Mouse (Mus musculus): Measurements from ENCODE around the gene Fbn1. TPM values are rescaled to one million over a fixed set of nuclear protein-coding genes. Genes with fewer than 3 reads are reported as not detected.
"Not testable (repeated sequence)": the region's sequence is repeated elsewhere in the genome, so short reads cannot be mapped to it uniquely, and the experiment has no call there.

The Fbn1 gene
- polyA plus RNA-seq, 1 experiment from 2014 or later, result 14.8 TPM

DNA sequence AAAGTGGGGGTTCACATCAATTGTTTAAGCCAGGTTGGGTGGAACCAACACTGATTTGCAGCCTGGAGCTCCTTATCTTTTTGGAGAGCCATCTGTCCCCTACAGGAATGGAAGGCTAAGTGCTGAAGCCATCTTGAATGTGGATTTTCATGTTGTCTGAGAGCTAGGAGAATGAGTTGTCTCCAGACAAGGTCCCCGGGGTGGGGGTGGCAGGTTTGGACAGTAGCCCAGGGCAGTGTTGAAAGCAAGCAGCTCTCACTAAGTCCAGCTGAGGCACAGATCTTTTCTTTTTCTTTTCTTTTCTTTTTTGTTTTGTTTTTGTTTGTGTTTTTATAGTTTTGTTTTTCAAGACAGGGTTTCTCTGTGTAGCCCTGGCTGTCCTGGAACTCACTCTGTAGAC, 216.7 kb downstream of the Fbn1 start:
- Histone ChIP-seq H3K4me1 (no peaks in the 10 kb centered on the region), H3K4me3 (no peak overlapping the region), H3K9me3 (replicated peaks) (no peaks in the 10 kb centered on the region), H3K27me3 (no peaks in the 10 kb centered on the region), H3K9ac (no peak overlapping the region), H3K27ac (no peak overlapping the region), H3K4me2 (replicated peaks) (no peak overlapping the region), H3K36me3 (no peaks in the 10 kb centered on the region)
- ATAC-seq (ENCODE audit: low FRiP score), result no peak
- 81% methylated on average over 1 of the region's 1 CpGs for WGBS

DNA sequence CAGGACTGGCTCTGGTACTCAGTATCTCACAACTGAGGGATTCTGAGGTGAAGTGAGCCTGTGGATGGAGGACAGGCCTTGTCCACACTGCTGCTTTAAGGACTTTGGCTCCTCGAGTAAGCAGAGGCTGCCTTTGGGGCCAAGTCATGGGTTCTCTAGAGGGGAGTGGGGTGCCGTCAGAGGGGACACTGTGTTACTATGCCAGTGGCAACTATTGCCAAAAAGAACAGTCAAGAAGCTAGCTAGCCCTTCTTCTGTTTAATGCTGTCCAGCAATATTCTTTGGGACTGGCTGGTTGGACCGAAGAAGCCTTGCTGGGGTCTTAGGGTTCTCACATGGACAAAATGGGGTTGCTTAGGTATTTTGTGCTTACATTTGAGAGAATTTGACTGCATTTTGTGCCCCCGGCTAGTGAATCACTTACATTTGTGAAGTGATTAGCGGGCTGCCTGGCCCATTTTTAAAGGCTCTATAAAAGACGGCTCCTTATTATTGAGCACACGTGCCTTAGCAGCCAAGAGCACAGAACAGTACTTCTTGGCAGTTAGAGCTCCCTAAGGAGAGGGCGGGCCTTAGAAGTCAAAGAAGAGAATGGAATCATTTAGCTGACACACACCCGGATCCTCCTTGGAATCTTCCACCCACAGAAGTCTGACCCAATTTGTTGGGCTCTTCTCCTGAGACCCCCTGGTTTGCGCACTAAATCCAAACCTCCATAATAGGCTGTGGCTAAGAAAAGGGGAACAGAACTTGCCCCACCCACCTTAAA, 217.4 kb downstream of the Fbn1 start:
- Histone ChIP-seq H3K27me3 (no peaks in the 10 kb centered on the region), H3K4me1 (no peaks in the 10 kb centered on the region), H3K9me3 (replicated peaks) (no peaks in the 10 kb centered on the region), H3K9ac (no peak overlapping the region), H3K4me3 (no peak overlapping the region), H3K27ac (no peak overlapping the region), H3K36me3 (no peaks in the 10 kb centered on the region), H3K4me2 (replicated peaks) (no peak overlapping the region)
- 77% methylated on average over 10 of the region's 10 CpGs for WGBS
- ATAC-seq (ENCODE audit: low FRiP score), result no peak

DNA sequence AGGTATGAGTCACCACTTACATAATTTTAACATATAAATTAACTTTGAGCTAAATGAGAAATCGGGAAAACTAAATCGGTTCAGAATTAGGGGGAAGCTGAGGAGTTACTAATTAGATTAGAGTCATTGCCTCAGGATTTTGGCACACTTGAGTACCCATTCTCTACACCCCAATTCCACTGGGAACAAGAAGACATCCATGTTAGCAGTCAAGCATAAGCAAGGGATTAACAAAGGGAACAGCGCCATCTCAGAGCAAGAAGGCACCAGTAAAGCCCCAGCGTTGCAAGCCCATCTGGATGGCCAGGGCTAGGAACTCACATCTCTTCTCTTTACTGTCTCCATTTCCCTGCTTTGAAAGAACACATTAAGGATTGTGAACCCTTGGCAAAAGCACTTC, 222.0 kb downstream of the Fbn1 start:
- no peak overlapping the region for H3K9ac ChIP-seq
- 84% methylated on average over 4 of the region's 4 CpGs for WGBS
- no peaks in the 10 kb centered on the region for H3K4me1 ChIP-seq
- H3K9me3 ChIP-seq (replicated peaks), result no peaks in the 10 kb centered on the region
- no peak overlapping the region for H3K27ac ChIP-seq
- H3K4me3 ChIP-seq, result no peak overlapping the region
- H3K27me3 ChIP-seq, result no peaks in the 10 kb centered on the region
- ATAC-seq (ENCODE audit: low FRiP score), result no peak
- no peak overlapping the region for H3K4me2 ChIP-seq (replicated peaks)
- H3K36me3 ChIP-seq, result no peaks in the 10 kb centered on the region

DNA sequence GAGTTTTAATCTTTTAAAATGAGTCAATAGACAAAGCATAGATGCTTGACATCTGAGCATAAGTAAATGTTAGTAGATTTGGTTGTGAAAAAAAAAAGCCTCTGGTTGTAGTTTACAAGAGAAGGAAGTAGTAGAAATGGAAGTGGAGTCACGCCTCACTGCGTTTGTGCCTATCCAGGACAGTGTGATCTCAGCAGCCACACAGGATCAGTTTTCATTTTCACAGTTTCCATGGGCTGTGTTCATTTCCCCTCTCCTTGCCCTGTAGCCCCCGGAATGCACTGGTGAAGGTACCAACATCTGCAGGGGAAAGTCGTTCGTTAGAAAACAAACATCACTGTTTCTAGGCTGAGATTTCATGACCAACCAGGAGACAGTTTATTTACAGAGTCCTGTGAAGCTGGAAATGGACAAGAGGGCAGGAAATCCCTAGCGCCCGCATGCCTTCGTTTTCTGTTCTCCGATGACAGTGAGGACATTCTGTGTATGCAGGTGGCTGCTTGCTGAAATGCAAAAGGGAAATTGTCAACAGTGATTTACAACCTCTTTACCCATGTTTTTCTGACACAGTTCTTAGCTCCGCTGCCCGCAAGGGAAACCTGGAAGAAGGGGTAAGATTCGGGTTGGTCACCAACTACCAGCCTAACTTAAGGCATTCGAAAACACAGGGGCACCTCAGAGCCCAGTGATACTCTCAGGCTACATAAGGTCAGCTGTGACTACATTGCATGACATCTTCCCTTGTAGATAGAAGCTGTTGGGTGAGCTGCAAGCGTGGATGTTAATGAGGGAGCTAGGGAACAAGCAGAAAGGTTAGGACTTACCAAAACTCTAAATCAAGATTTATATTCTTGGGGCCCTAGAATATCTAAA, 225.2 kb downstream of the Fbn1 start:
- H3K4me3 ChIP-seq, result no peak overlapping the region
- 73% methylated on average over 14 of the region's 14 CpGs for WGBS

DNA sequence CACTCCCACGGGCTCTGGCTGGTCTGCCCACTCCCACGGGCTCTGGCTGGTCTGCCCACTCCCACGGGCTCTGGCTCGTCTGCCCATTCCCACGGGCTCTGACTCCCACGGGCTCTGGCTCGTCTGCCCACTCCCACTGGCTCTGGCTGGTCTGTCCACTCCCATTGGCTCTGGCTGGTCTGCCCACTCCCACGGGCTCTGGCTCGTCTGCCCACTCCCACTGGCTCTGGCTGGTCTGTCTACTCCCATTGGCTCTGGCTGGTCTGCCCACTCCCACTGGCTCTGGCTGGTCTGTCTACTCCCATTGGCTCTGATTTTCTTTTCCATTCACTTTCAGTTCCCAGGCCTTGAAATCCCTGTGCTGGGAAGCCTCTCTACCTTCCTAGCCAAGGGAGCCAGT, 227.8 kb downstream of the Fbn1 start:
- not testable (repeated sequence) for H3K27ac ChIP-seq; H3K4me1 ChIP-seq; H3K4me2 ChIP-seq (replicated peaks); H3K36me3 ChIP-seq; H3K9me3 ChIP-seq (replicated peaks); H3K27me3 ChIP-seq; ATAC-seq (ENCODE audit: low FRiP score); H3K4me3 ChIP-seq; H3K9ac ChIP-seq
- 85% methylated on average over 9 of the region's 9 CpGs for WGBS

More for the DNA sequence above, 225.2 kb downstream of the Fbn1 start:
- Histone ChIP-seq H3K9ac (no peak overlapping the region), H3K9me3 (replicated peaks) (no peaks in the 10 kb centered on the region), H3K4me2 (replicated peaks) (no peak overlapping the region), H3K4me1 (no peaks in the 10 kb centered on the region), H3K27ac (no peak overlapping the region), H3K36me3 (no peaks in the 10 kb centered on the region), H3K27me3 (no peaks in the 10 kb centered on the region)
- no peak for ATAC-seq (ENCODE audit: low FRiP score)

DNA sequence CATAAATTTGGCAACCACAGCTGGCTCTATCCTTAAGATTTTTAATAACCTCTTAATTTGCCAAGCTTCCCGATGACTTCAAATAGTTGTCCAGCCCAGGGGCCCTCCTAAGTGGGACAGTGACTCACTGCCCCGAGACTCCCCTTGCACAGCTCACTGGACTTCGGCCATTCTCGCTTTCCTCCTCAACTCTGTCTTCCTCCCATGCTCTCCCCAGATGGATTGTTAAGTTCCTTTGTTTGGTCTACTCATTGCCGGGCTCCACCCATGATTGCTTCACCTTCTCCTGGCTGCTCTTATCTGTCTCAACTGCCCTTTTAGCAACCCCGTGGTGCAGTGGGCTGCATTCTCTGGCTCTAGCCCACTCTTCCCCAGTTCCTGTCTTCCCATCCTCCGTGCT, 229.3 kb downstream of the Fbn1 start:
- Histone ChIP-seq H3K9me3 (replicated peaks) (no peaks in the 10 kb centered on the region), H3K36me3 (no peaks in the 10 kb centered on the region), H3K4me3 (no peak overlapping the region), H3K27ac (no peak overlapping the region), H3K4me1 (no peaks in the 10 kb centered on the region), H3K4me2 (replicated peaks) (no peak overlapping the region), H3K9ac (no peak overlapping the region), H3K27me3 (no peaks in the 10 kb centered on the region)
- WGBS, result 83% methylated on average over 7 of the region's 7 CpGs
- ATAC-seq (ENCODE audit: low FRiP score), result no peak

DNA sequence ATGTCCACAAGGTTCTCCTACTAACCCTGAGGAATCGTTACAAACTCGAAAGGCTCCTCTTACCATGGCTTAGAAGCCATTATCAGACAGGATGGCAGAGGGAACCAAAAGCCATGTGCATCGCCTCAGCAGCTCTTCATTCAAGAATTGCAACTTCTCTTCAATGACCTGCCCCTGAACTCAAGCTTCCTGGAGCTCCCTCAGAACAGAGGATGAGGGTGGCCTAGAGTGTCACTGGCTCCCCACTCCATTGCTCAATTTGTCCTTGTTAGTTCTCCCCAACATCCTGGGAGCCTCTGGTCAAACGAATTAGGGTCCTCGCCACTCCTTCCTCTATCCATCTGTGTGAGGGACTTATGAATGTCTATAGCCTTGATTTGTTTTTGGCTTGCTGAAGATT, 231.1 kb downstream of the Fbn1 start:
- no peak overlapping the region for H3K27ac ChIP-seq
- 85% methylated on average over 5 of the region's 5 CpGs for WGBS
- H3K27me3 ChIP-seq, result no peaks in the 10 kb centered on the region
- no peak overlapping the region for H3K9ac ChIP-seq
- no peak overlapping the region for H3K4me2 ChIP-seq (replicated peaks)
- H3K36me3 ChIP-seq, result no peaks in the 10 kb centered on the region
- H3K9me3 ChIP-seq (replicated peaks), result no peaks in the 10 kb centered on the region
- H3K4me1 ChIP-seq, result no peaks in the 10 kb centered on the region
- H3K4me3 ChIP-seq, result no peak overlapping the region
- no peak for ATAC-seq (ENCODE audit: low FRiP score)

DNA sequence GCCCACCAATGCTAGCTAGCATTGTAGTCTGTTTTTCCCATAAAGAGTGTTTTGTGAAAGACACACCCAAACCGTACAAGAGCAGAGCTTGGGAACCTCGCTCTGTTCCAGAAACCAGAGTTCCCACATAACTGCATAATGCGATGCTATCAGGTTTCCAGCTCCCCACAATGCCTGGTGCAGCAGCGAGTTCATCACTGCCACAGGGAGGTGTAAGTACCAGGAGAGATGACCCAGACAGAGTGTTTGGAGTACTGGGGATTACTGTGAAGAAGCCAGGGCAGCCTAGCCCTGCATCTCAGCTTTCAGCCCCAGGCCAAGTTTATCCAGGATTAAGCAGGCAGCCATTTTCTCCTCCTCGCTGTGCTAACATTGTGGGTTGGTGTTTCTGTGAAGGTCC, 232.2 kb downstream of the Fbn1 start:
- Histone ChIP-seq H3K27me3 (no peaks in the 10 kb centered on the region), H3K36me3 (no peaks in the 10 kb centered on the region), H3K4me3 (no peak overlapping the region), H3K4me1 (no peaks in the 10 kb centered on the region), H3K27ac (no peak overlapping the region), H3K9ac (no peak overlapping the region), H3K4me2 (replicated peaks) (no peak overlapping the region), H3K9me3 (replicated peaks) (no peaks in the 10 kb centered on the region)
- 52% methylated on average over 5 of the region's 5 CpGs for WGBS
- no peak for ATAC-seq (ENCODE audit: low FRiP score)

DNA sequence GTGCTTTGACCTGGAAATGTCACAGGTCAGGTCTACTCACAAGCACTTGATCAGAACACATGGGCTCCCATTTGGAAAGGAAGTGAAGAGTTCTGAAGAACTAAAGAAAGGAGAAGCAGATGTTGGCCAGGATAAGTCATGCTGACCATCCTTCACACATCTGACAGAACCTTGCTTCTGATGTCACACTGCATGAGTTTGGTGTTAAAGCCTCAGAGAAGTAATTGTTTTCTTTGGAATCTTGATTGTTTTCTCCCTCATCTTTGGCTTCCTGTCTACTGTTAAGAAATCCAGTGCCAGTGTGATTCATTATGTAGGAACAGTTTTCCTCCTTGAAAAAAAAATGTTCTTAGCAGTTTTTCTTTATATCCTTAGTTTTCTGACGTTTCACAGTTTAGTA, 238.9 kb downstream of the Fbn1 start:
- H3K27me3 ChIP-seq, result no peaks in the 10 kb centered on the region
- ATAC-seq (ENCODE audit: low FRiP score), result no peak
- 77% methylated on average over 1 of the region's 1 CpGs for WGBS
- no peak overlapping the region for H3K27ac ChIP-seq
- no peak overlapping the region for H3K4me2 ChIP-seq (replicated peaks)
- H3K36me3 ChIP-seq, result no peaks in the 10 kb centered on the region
- H3K9me3 ChIP-seq (replicated peaks), result no peaks in the 10 kb centered on the region
- H3K9ac ChIP-seq, result no peak overlapping the region
- H3K4me1 ChIP-seq, result no peaks in the 10 kb centered on the region
- no peak overlapping the region for H3K4me3 ChIP-seq

DNA sequence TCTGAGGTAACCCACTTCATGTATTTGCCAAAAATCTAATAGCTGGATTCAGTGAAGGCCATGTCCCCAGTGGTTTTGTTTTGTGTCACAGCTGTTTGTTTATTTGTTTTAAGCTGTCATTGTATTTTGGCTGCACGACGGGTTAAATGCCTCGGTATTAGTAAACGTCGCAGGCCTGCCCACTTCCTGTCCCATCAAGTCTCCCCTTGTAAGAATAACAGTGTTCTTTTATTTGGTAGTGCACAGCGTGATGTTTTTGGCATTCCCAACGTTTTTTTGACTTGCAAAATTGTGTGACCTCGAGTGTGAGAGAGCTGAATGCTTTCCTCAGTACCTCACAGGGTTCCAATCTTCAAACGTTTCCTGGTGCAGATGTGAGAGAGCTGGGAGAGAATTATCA, 244.0 kb downstream of the Fbn1 start:
- H3K27me3 ChIP-seq, result no peaks in the 10 kb centered on the region
- H3K9ac ChIP-seq, result no peak overlapping the region
- ATAC-seq (ENCODE audit: low FRiP score), result no peak
- no peaks in the 10 kb centered on the region for H3K4me1 ChIP-seq
- H3K9me3 ChIP-seq (replicated peaks), result no peaks in the 10 kb centered on the region
- no peak overlapping the region for H3K4me3 ChIP-seq
- no peak overlapping the region for H3K4me2 ChIP-seq (replicated peaks)
- H3K36me3 ChIP-seq, result peaks cover 3% of the 10 kb centered on the region; the same call in 1 of the 2 replicates
- 20% methylated on average over 9 of the region's 9 CpGs for WGBS
- H3K27ac ChIP-seq, result no peak overlapping the region

DNA sequence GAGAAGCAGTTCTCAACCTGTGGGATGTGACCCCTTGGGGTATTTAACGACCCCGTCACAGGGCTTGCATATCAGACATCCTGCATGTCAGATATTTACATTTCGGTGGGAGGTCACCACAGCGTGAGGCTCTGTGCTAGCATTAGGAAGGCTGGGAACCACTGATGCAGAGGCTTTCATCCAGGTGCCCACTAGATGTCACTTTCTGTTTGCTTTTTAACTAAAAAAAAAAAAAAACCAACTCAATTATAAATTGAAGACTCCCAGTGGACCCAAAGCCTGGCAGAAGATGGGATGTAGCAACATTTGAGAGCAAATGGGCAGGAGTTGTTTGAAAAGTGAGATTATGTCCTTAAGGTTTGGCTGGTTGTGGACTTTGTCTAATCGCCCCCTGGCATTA, 244.7 kb downstream of the Fbn1 start:
- H3K4me3 ChIP-seq, result no peak overlapping the region
- H3K27ac ChIP-seq, result no peak overlapping the region
- no peaks in the 10 kb centered on the region for H3K4me1 ChIP-seq
- H3K36me3 ChIP-seq, result peaks cover 7% of the 10 kb centered on the region; the same call in 1 of the 2 replicates
- H3K9ac ChIP-seq, result no peak overlapping the region
- H3K9me3 ChIP-seq (replicated peaks), result no peaks in the 10 kb centered on the region
- ATAC-seq (ENCODE audit: low FRiP score), result no peak
- H3K27me3 ChIP-seq, result no peaks in the 10 kb centered on the region
- WGBS, result 22% methylated on average over 5 of the region's 5 CpGs
- no peak overlapping the region for H3K4me2 ChIP-seq (replicated peaks)

DNA sequence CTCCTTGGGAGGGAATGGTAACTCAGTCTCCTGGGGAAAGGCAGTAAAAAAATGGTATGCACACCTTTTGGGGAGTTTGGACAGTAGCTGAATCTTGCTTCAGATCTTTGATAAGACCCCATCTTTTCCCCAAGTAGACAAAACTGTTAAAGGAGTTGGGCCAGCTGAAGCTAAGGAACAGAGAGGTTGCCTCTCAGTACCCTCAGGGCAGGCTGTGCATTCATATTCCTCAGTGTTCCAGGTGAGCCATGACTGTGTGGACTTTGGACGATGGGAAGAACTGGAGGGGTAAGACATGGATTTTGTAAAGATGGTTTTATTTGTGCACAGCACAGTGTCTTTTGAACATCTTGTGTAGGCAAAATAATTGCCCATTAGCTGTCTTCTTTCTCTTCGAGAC, 247.5 kb downstream of the Fbn1 start:
- H3K4me3 ChIP-seq, result no peak overlapping the region
- no peak overlapping the region for H3K4me2 ChIP-seq (replicated peaks)
- 81% methylated on average over 2 of the region's 2 CpGs for WGBS
- H3K9me3 ChIP-seq (replicated peaks), result no peaks in the 10 kb centered on the region
- no peak for ATAC-seq (ENCODE audit: low FRiP score)
- peaks cover 30% of the 10 kb centered on the region for H3K36me3 ChIP-seq
- no peaks in the 10 kb centered on the region for H3K4me1 ChIP-seq
- H3K27ac ChIP-seq, result no peak overlapping the region
- no peak overlapping the region for H3K9ac ChIP-seq
- no peaks in the 10 kb centered on the region for H3K27me3 ChIP-seq

Measured in hindbrain, embryonic 12.5 days (tissue).